Mouse (Mus musculus) bone marrow, adult 2 months (tissue): ENCODE results near the gene Actr10.

ENCODE experiments used
- CTCF ChIP-seq: fragments of 200-500 bp; IDR thresholded peaks from 2 replicates; pipeline ENCODE4 v1.5.1; 2011; ENCODE audit warnings: low read length, control low read depth; ENCODE audit not compliant: control insufficient read depth, insufficient read depth
- POLR2A ChIP-seq: fragments of 200-500 bp; IDR thresholded peaks from 2 replicates; pipeline ENCODE4 v1.6.1; 2011; ENCODE audit warnings: low read depth, mild to moderate bottlenecking, control low read depth, low read length, borderline replicate concordance; ENCODE audit not compliant: control insufficient read depth

GRCm38 (mm10) chr12:70907651-70908050 lies 30.0 kb upstream of the Actr10 start:
- TF ChIP-seq POLR2A (no peak), CTCF (no peak)
